In the genomic region with DNA sequence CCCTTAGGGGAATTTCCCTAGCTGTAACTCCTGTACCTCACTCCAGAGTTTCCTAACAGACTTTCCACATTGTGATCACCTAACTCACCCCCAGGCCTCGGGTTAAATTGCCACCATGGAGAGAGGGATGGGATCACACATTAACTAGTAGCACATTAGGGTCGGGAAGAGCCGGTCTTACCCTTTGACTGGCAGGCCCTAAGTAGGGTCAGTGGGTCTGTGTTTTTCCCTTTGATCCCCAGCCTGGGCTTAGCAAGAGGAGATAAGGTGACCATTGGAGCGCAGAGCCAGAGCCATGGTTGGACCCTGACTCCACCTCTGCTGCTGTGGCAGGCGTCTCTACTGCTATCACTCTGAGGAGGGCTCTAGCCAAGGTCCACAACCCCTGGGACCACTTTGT, we compare ENCODE assay signal across 23 mouse cellular contexts. TPM values are rescaled to one million over a fixed set of nuclear protein-coding genes. Genes with fewer than 3 reads are reported as not detected.
DNase-seq lines count a peak whose midpoint lies in the region; ATAC-seq and TF ChIP-seq lines count a peak whose summit lies in the region.
"Had no signal": no experiment of that assay in that cellular context is flagged by ENCODE, and none has a peak within 500 bp of the region (broad histone marks: within the 10 kb centered on the region; RNA-seq: fewer than 3 reads in every experiment).

No protein-coding gene starts in this region.

- H3K27me3 ChIP-seq in liver, embryonic 12.5 days (replicated peaks), result peaks cover 78% of the 10 kb centered on the region
- peaks cover 31% of the 10 kb centered on the region for H3K27me3 ChIP-seq in neural tube, embryonic 15.5 days (replicated peaks)
- H3K27me3 ChIP-seq in forebrain, postnatal 0 days (ENCODE audit: insufficient read depth, low read length), result peaks cover 30% of the 10 kb centered on the region

- H3K27ac ChIP-seq in liver, embryonic 12.5 days, result no peak overlapping the region; the same call in 1 of the 2 replicates
- no peak overlapping the region for H3K27ac ChIP-seq in neural tube, embryonic 15.5 days (replicated peaks)
- H3K27ac ChIP-seq in forebrain, postnatal 0 days (ENCODE audit: low read depth, low read length), result no peak overlapping the region
- H3K27ac ChIP-seq: forebrain, embryonic 12.5 days; hindbrain, embryonic 13.5 days; macrophage; midbrain, embryonic 13.5 days had no signal

- no peaks in the 10 kb centered on the region for H3K9me3 ChIP-seq in liver, embryonic 12.5 days (replicated peaks)
- no peaks in the 10 kb centered on the region for H3K9me3 ChIP-seq in neural tube, embryonic 15.5 days (replicated peaks)
- H3K9me3 ChIP-seq in forebrain, postnatal 0 days (ENCODE audit: low read length), result no peaks in the 10 kb centered on the region
- H3K9me3 ChIP-seq: forebrain, embryonic 12.5 days; hindbrain, embryonic 13.5 days; midbrain, embryonic 13.5 days had no signal

- ATAC-seq in liver, embryonic 12.5 days, result peak; percentile 62
- ATAC-seq in neural tube, embryonic 15.5 days (ENCODE audit: low FRiP score), result no peak
- no peak for ATAC-seq in forebrain, postnatal 0 days
- ATAC-seq: midbrain, embryonic 13.5 days had no signal

- 29% methylated on average over 5 of the region's 5 CpGs for WGBS in liver, embryonic 12.5 days (ENCODE audit: insufficient replicate concordance)
- WGBS in neural tube, embryonic 15.5 days, result 25% methylated on average over 5 of the region's 5 CpGs
- 21% methylated on average over 5 of the region's 5 CpGs for WGBS in forebrain, postnatal 0 days

- peaks cover 46% of the 10 kb centered on the region for H3K4me1 ChIP-seq in liver, embryonic 12.5 days
- peaks cover 32% of the 10 kb centered on the region for H3K4me1 ChIP-seq in neural tube, embryonic 15.5 days
- 0 out of 2 replicates have a peak, but pooled peaks cover 7% of the 10 kb centered on the region for H3K4me1 ChIP-seq in forebrain, postnatal 0 days (ENCODE audit: insufficient read depth)

- no peaks in the 10 kb centered on the region for H3K36me3 ChIP-seq in liver, embryonic 12.5 days
- H3K36me3 ChIP-seq in neural tube, embryonic 15.5 days, result no peaks in the 10 kb centered on the region
- H3K36me3 ChIP-seq in forebrain, postnatal 0 days (ENCODE audit: insufficient read depth), result no peaks in the 10 kb centered on the region
- H3K36me3 ChIP-seq: forebrain, embryonic 12.5 days; hindbrain, embryonic 13.5 days; midbrain, embryonic 13.5 days had no signal

- H3K4me3 ChIP-seq in liver, embryonic 12.5 days, result no peak overlapping the region
- no peak overlapping the region for H3K4me3 ChIP-seq in neural tube, embryonic 15.5 days (replicated peaks)
- no peak overlapping the region for H3K4me3 ChIP-seq in forebrain, postnatal 0 days (ENCODE audit: low read depth, low read length)
- H3K4me3 ChIP-seq: forebrain, embryonic 12.5 days; hindbrain, embryonic 13.5 days; midbrain, embryonic 13.5 days; myocyte had no signal

- no peak overlapping the region for H3K4me2 ChIP-seq in liver, embryonic 12.5 days
- H3K4me2 ChIP-seq in neural tube, embryonic 15.5 days, result no peak overlapping the region
- no peak overlapping the region for H3K4me2 ChIP-seq in forebrain, postnatal 0 days (ENCODE audit: low read depth)
- H3K4me2 ChIP-seq: forebrain, embryonic 12.5 days; hindbrain, embryonic 13.5 days; midbrain, embryonic 13.5 days had no signal

- peak; percentile 88 for DNase-seq in kidney, adult 11 months
- DNase-seq in kidney, adult 9 months, result peak; percentile 93
- peak; percentile 72 to 88 for DNase-seq in kidney, postnatal 36 days
- DNase-seq in adrenal gland, adult 2 months, result no peak
- no peak for DNase-seq in lung, postnatal 36 days
- DNase-seq in forebrain, postnatal 0 days, result no peak
- DNase-seq: cerebellum, adult 9-10 months; gastrocnemius, postnatal 25 days; lung, adult 18-20 months; thymus, adult 18-20 months had no signal

- no peak overlapping the region for H3K9ac ChIP-seq in liver, embryonic 12.5 days
- H3K9ac ChIP-seq in neural tube, embryonic 15.5 days (replicated peaks), result no peak overlapping the region
- H3K9ac ChIP-seq in forebrain, postnatal 0 days, result no peak overlapping the region
- H3K9ac ChIP-seq: forebrain, embryonic 12.5 days; hindbrain, embryonic 13.5 days; midbrain, embryonic 13.5 days had no signal

- no peak for TF ChIP-seq CTCF in forebrain, postnatal 0 days (IDR thresholded peaks at IDR 0.05; ENCODE audit: low read depth)

RNA-seq across cellular contexts. Expression of a gene that starts 1.2 kb away (rescaled TPM):
- polyA plus RNA-seq in liver, embryonic 12.5 days (2016; fragmentation: Nextera tagmentation; extraction: Ambion mirVana), result 7.8 and 9.1 TPM in 2 replicates
- 10 to 100 TPM; 14.7 to 16.3 TPM for total RNA-seq in adrenal gland, adult 2 months (2021)
- 37.8 and 51.4 TPM in 2 replicates for polyA plus RNA-seq in adrenal gland, adult 2 months (2012; rRNA removed)
- polyA plus RNA-seq in neural tube, embryonic 15.5 days (2015; fragmentation: Nextera tagmentation; extraction: Ambion mirVana), result 12.9 and 17.0 TPM in 2 replicates
- total RNA-seq in forebrain, postnatal 0 days (2014; rRNA removed), result 11.4 and 14.2 TPM in 2 replicates
- polyA plus RNA-seq in forebrain, postnatal 0 days (2015; fragmentation: Nextera tagmentation; extraction: Ambion mirVana), result 7.8 and 8.7 TPM in 2 replicates

RNA-seq across cellular contexts. Expression of a gene that starts 4.1 kb away (rescaled TPM):
- 0.48 and 1.6 TPM in 2 replicates for polyA plus RNA-seq in liver, embryonic 12.5 days (2016; fragmentation: Nextera tagmentation; extraction: Ambion mirVana)
- total RNA-seq in adrenal gland, adult 2 months (2021), result under 1 TPM in 1 of 2 experiments, not detected in 1; 0.66 TPM
- polyA plus RNA-seq in adrenal gland, adult 2 months (2012; rRNA removed), result 0.22 TPM in 1 of 2 replicates, not detected in the other
- polyA plus RNA-seq in neural tube, embryonic 15.5 days (2015; fragmentation: Nextera tagmentation; extraction: Ambion mirVana), result 1.9 and 4.1 TPM in 2 replicates
- 0.69 and 0.76 TPM in 2 replicates for total RNA-seq in forebrain, postnatal 0 days (2014; rRNA removed)
- 0.99 and 1.1 TPM in 2 replicates for polyA plus RNA-seq in forebrain, postnatal 0 days (2015; fragmentation: Nextera tagmentation; extraction: Ambion mirVana)
- polyA plus RNA-seq: macrophage; midbrain, embryonic 13.5 days; small intestine, adult 2 months had no signal

RNA-seq across cellular contexts. Expression of a gene that starts 52.2 kb away (rescaled TPM):
- polyA plus RNA-seq in liver, embryonic 12.5 days (2016; fragmentation: Nextera tagmentation; extraction: Ambion mirVana), result not detected in 2 replicates
- total RNA-seq in adrenal gland, adult 2 months (2021), result not detected
- not detected in 2 replicates for polyA plus RNA-seq in adrenal gland, adult 2 months (2012; rRNA removed)
- polyA plus RNA-seq in neural tube, embryonic 15.5 days (2015; fragmentation: Nextera tagmentation; extraction: Ambion mirVana), result not detected in 2 replicates
- total RNA-seq in forebrain, postnatal 0 days (2014; rRNA removed), result not detected in 2 replicates
- polyA plus RNA-seq in forebrain, postnatal 0 days (2015; fragmentation: Nextera tagmentation; extraction: Ambion mirVana), result not detected in 2 replicates
- total RNA-seq: adrenal gland, postnatal 4 days; gastrocnemius, postnatal 25 days; heart, adult 8-10 months; left cerebral cortex, adult 8-10 months had no signal
- polyA plus RNA-seq: forebrain, embryonic 12.5 days; heart, postnatal 0 days; hindbrain, embryonic 13.5 days; intestine, embryonic 14.5 days; macrophage; midbrain, embryonic 13.5 days; myocyte; small intestine, adult 2 months had no signal

Comparison
In these comparisons a context has a peak if more than half of its experiments do, and no peak if none do; other contexts are left out.
1. DNase-seq: peak in kidney, adult 11 months (single experiment), kidney, adult 9 months (single experiment) and kidney, postnatal 36 days (2 of 2); none in adrenal gland, adult 2 months (single experiment), lung, postnatal 36 days (single experiment) and forebrain, postnatal 0 days (single experiment).